ENCODE assay signal across 9 mouse cellular contexts in genomic region chr16:34456314-34456713, GRCm38 (mm10).
A peak's percentile ranks its signal among the peaks of the same experiment; 100 is the strongest.
DNase-seq lines count a peak whose midpoint lies in the region; ATAC-seq and TF ChIP-seq lines count a peak whose summit lies in the region.
"Had no signal": no experiment of that assay in that cellular context is flagged by ENCODE, and none has a peak within 500 bp of the region (broad histone marks: within the 10 kb centered on the region; RNA-seq: fewer than 3 reads in every experiment).

No protein-coding gene starts in this region.

- TF ChIP-seq POLR2A in brain, embryonic 14.5 days (IDR thresholded peaks at IDR 0.05; ENCODE audit: borderline replicate concordance, extremely low read depth, insufficient read depth, insufficient read length, poor library complexity, severe bottlenecking), result no peak

- H3K27me3 ChIP-seq in lung, embryonic 14.5 days (ENCODE audit: insufficient read depth, low read length), result no peaks in the 10 kb centered on the region
- no peaks in the 10 kb centered on the region for H3K27me3 ChIP-seq in heart, embryonic 15.5 days
- no peaks in the 10 kb centered on the region for H3K27me3 ChIP-seq in neural tube, embryonic 12.5 days (replicated peaks)
- H3K27me3 ChIP-seq: limb, embryonic 15.5 days had no signal

- peak; percentile 93 for DNase-seq in lung, embryonic 14.5 days
- DNase-seq in lung, postnatal 25 days (ENCODE audit: low spot score), result no peak
- peak; percentile 95 for DNase-seq in brain, embryonic 14.5 days (ENCODE audit: low read depth)
- no peak for DNase-seq in embryo, embryonic 10.5 days (ENCODE audit: low spot score)
- DNase-seq in cerebellum, adult 9-11 months, result no peak
- DNase-seq in urinary bladder, adult 2 months (ENCODE audit: low spot score), result no peak

- 28% methylated on average over 7 of the region's 7 CpGs for WGBS in lung, embryonic 14.5 days
- WGBS in heart, embryonic 15.5 days, result 21% methylated on average over 7 of the region's 7 CpGs
- WGBS in neural tube, embryonic 12.5 days, result 45% methylated on average over 7 of the region's 7 CpGs

- no peak overlapping the region for H3K4me3 ChIP-seq in lung, embryonic 14.5 days (ENCODE audit: low read depth, low read length)
- H3K4me3 ChIP-seq in heart, embryonic 15.5 days, result no peak overlapping the region
- no peak overlapping the region for H3K4me3 ChIP-seq in neural tube, embryonic 12.5 days
- H3K4me3 ChIP-seq: limb, embryonic 15.5 days had no signal

- H3K4me2 ChIP-seq in lung, embryonic 14.5 days, result no peak overlapping the region
- H3K4me2 ChIP-seq in heart, embryonic 15.5 days, result no peak overlapping the region
- H3K4me2 ChIP-seq in neural tube, embryonic 12.5 days (replicated peaks), result no peak overlapping the region
- H3K4me2 ChIP-seq: limb, embryonic 15.5 days had no signal

- peak; percentile 93 for ATAC-seq in lung, embryonic 14.5 days (ENCODE audit: insufficient read depth)
- ATAC-seq in heart, embryonic 15.5 days (replicated peaks; ENCODE audit: insufficient number of reproducible peaks, insufficient read depth, low FRiP score, low read depth), result peak; percentile 89
- peak; percentile 81 for ATAC-seq in neural tube, embryonic 12.5 days (ENCODE audit: low FRiP score, low read depth)

- no peaks in the 10 kb centered on the region for H3K36me3 ChIP-seq in lung, embryonic 14.5 days (ENCODE audit: insufficient read depth)
- no peaks in the 10 kb centered on the region for H3K36me3 ChIP-seq in heart, embryonic 15.5 days
- no peaks in the 10 kb centered on the region for H3K36me3 ChIP-seq in neural tube, embryonic 12.5 days
- H3K36me3 ChIP-seq: limb, embryonic 15.5 days had no signal

- peak overlapping the region; percentile 15; the same call in 1 of the 2 replicates for H3K27ac ChIP-seq in lung, embryonic 14.5 days (ENCODE audit: low read depth)
- peak overlapping the region; percentile 90 for H3K27ac ChIP-seq in heart, embryonic 15.5 days
- no peak overlapping the region for H3K27ac ChIP-seq in neural tube, embryonic 12.5 days
- H3K27ac ChIP-seq: limb, embryonic 15.5 days had no signal

- TF ChIP-seq CTCF in lung, embryonic 14.5 days (IDR thresholded peaks at IDR 0.05; ENCODE audit: low read depth), result no peak
- no peak for TF ChIP-seq CTCF in brain, embryonic 14.5 days (IDR thresholded peaks at IDR 0.05; ENCODE audit: borderline replicate concordance, extremely low read depth, insufficient read depth, insufficient read length)

- H3K9ac ChIP-seq in lung, embryonic 14.5 days, result no peak overlapping the region
- no peak overlapping the region for H3K9ac ChIP-seq in heart, embryonic 15.5 days
- H3K9ac ChIP-seq in neural tube, embryonic 12.5 days, result no peak overlapping the region
- H3K9ac ChIP-seq: limb, embryonic 15.5 days had no signal

- H3K9me3 ChIP-seq in lung, embryonic 14.5 days (ENCODE audit: low read depth, low read length), result no peaks in the 10 kb centered on the region
- no peaks in the 10 kb centered on the region for H3K9me3 ChIP-seq in heart, embryonic 15.5 days (replicated peaks)
- H3K9me3 ChIP-seq in neural tube, embryonic 12.5 days, result no peaks in the 10 kb centered on the region
- H3K9me3 ChIP-seq: limb, embryonic 15.5 days had no signal

- peaks cover 6% of the 10 kb centered on the region; the same call in 1 of the 2 replicates for H3K4me1 ChIP-seq in lung, embryonic 14.5 days (ENCODE audit: insufficient read depth)
- H3K4me1 ChIP-seq in heart, embryonic 15.5 days (replicated peaks), result peaks cover 30% of the 10 kb centered on the region
- peaks cover 15% of the 10 kb centered on the region for H3K4me1 ChIP-seq in neural tube, embryonic 12.5 days

Comparison
In these comparisons a context has a peak if more than half of its experiments do, and no peak if none do; other contexts are left out.
1. DNase-seq: peak in lung, embryonic 14.5 days (single experiment) and brain, embryonic 14.5 days (single experiment); none in lung, postnatal 25 days (single experiment), embryo, embryonic 10.5 days (single experiment), cerebellum, adult 9-11 months (single experiment) and urinary bladder, adult 2 months (single experiment).
2. Peak in every context shown above with its lines, with median percentiles within 50 percentile points of each other: ATAC-seq.